Mouse (Mus musculus): ENCODE data around the gene Rnaseh2b. TPM values are rescaled to one million over a fixed set of nuclear protein-coding genes. Genes with fewer than 3 reads are reported as not detected.

The Rnaseh2b gene
- polyA plus RNA-seq, 1 experiment from 2014 or later = 61.0 TPM

GRCm38 (mm10) chr14:62347103-62347502 is 54.7 kb downstream of the Rnaseh2b start:
- Histone ChIP-seq H3K9me3 (replicated peaks; ENCODE audit: low read length) (no peaks in the 10 kb centered on the region), H3K9ac (ENCODE audit: low read depth, low read length) (no peak overlapping the region), H3K4me1 (replicated peaks; ENCODE audit: insufficient read depth, low read length) (0 out of 2 replicates have a peak, but pooled peaks cover 4% of the 10 kb centered on the region), H3K27ac (no peak overlapping the region), H3K36me3 (ENCODE audit: insufficient read depth, low read length) (no peaks in the 10 kb centered on the region), H3K4me3 (replicated peaks; ENCODE audit: low read depth, low read length) (no peak overlapping the region), H3K4me2 (ENCODE audit: low read length) (no peak overlapping the region), H3K27me3 (ENCODE audit: insufficient read depth, low read length) (no peaks in the 10 kb centered on the region)
- 78% methylated on average over 7 of the region's 7 CpGs for WGBS
- ATAC-seq (replicated peaks; ENCODE audit: low FRiP score, low read depth) (no peak), DNase-seq (ENCODE audit: low spot score) (no peak)
- no peak for TF ChIP-seq CTCF (IDR thresholded peaks at IDR 0.05; ENCODE audit: low read depth)

DNA sequence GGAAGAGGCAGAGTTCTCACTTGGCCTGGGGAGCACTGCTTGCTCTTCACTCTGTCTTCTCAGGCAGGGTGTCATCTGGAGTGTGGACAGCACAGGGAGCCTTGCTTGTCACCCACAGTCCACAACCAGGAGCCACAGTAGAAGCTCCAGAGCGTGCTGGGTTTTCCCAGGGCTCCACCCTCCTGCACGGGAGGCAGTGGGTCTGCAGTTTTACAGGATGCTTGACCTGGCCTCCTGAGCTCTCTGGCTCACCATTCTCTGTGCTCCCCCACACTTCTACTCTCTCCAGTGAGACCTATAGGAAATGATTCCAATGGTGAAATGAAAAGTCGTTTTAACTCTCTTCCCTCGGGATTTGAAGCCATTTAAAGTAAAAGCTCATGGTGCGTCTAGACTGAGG is 57.4 kb downstream of the Rnaseh2b start:
- H3K4me3 ChIP-seq (replicated peaks; ENCODE audit: low read depth, low read length) = no peak overlapping the region
- DNase-seq (ENCODE audit: low spot score) = no peak
- ATAC-seq (replicated peaks; ENCODE audit: low FRiP score, low read depth) = no peak
- 58% methylated on average over 5 of the region's 5 CpGs for WGBS
- no peaks in the 10 kb centered on the region for H3K36me3 ChIP-seq (ENCODE audit: insufficient read depth, low read length)
- no peak overlapping the region for H3K27ac ChIP-seq
- H3K4me1 ChIP-seq (replicated peaks; ENCODE audit: insufficient read depth, low read length) = 0 out of 2 replicates have a peak, but pooled peaks cover 4% of the 10 kb centered on the region
- H3K27me3 ChIP-seq (ENCODE audit: insufficient read depth, low read length) = no peaks in the 10 kb centered on the region
- H3K9me3 ChIP-seq (replicated peaks; ENCODE audit: low read length) = no peaks in the 10 kb centered on the region
- H3K4me2 ChIP-seq (ENCODE audit: low read length) = no peak overlapping the region
- TF ChIP-seq CTCF (IDR thresholded peaks at IDR 0.05; ENCODE audit: low read depth) = no peak
- no peak overlapping the region for H3K9ac ChIP-seq (ENCODE audit: low read depth, low read length)

DNA sequence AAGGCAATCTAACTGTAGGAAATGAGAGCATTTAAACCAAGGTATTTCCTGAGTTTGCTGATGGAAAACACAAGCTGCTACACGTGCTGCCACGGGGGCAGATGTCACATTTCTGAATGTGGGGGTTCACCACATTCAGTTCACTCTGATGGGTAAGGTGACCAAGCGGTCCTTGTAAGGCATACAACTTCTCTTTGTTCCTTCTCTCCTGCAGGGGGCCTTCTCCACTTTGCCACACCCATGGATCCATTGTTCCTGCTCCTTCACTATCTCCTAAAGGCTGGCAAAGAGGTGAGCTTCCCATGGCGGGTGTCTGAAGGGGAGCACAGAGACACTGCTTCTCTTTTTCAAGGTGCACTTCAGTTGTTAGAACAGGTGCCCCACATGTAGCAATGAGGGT is 57.8 kb downstream of the Rnaseh2b start:
- ATAC-seq (replicated peaks; ENCODE audit: low FRiP score, low read depth) (no peak), DNase-seq (ENCODE audit: low spot score) (no peak)
- Histone ChIP-seq H3K4me3 (replicated peaks; ENCODE audit: low read depth, low read length) (no peak overlapping the region), H3K27ac (no peak overlapping the region), H3K4me2 (ENCODE audit: low read length) (no peak overlapping the region), H3K9me3 (replicated peaks; ENCODE audit: low read length) (no peaks in the 10 kb centered on the region), H3K27me3 (ENCODE audit: insufficient read depth, low read length) (no peaks in the 10 kb centered on the region), H3K36me3 (ENCODE audit: insufficient read depth, low read length) (no peaks in the 10 kb centered on the region), H3K4me1 (replicated peaks; ENCODE audit: insufficient read depth, low read length) (0 out of 2 replicates have a peak, but pooled peaks cover 4% of the 10 kb centered on the region), H3K9ac (ENCODE audit: low read depth, low read length) (no peak overlapping the region)
- 67% methylated on average over 4 of the region's 4 CpGs for WGBS
- no peak for TF ChIP-seq CTCF (IDR thresholded peaks at IDR 0.05; ENCODE audit: low read depth)

- H3K27me3 ChIP-seq (ENCODE audit: insufficient read depth, low read length) = no peaks in the 10 kb centered on the region
- H3K4me1 ChIP-seq (replicated peaks; ENCODE audit: insufficient read depth, low read length) = 0 out of 2 replicates have a peak, but pooled peaks cover 4% of the 10 kb centered on the region
- no peak overlapping the region for H3K4me3 ChIP-seq (replicated peaks; ENCODE audit: low read depth, low read length)
- no peak overlapping the region for H3K27ac ChIP-seq
- H3K9ac ChIP-seq (ENCODE audit: low read depth, low read length) = no peak overlapping the region
- no peak overlapping the region for H3K4me2 ChIP-seq (ENCODE audit: low read length)
- 95% methylated on average over 3 of the region's 3 CpGs for WGBS
- no peak for DNase-seq (ENCODE audit: low spot score)
- no peaks in the 10 kb centered on the region for H3K9me3 ChIP-seq (replicated peaks; ENCODE audit: low read length)
- H3K36me3 ChIP-seq (ENCODE audit: insufficient read depth, low read length) = no peaks in the 10 kb centered on the region
- no peak for TF ChIP-seq CTCF (IDR thresholded peaks at IDR 0.05; ENCODE audit: low read depth)
- no peak for ATAC-seq (replicated peaks; ENCODE audit: low FRiP score, low read depth)
Observed at GRCm38 (mm10) chr14:62350890-62351289, 58.5 kb downstream of the Rnaseh2b start.

- DNase-seq (ENCODE audit: low spot score) (no peak), ATAC-seq (replicated peaks; ENCODE audit: low FRiP score, low read depth) (no peak)
- Histone ChIP-seq H3K4me3 (replicated peaks; ENCODE audit: low read depth, low read length) (no peak overlapping the region), H3K9ac (ENCODE audit: low read depth, low read length) (no peak overlapping the region), H3K27ac (no peak overlapping the region), H3K4me2 (ENCODE audit: low read length) (no peak overlapping the region), H3K9me3 (replicated peaks; ENCODE audit: low read length) (no peaks in the 10 kb centered on the region), H3K4me1 (replicated peaks; ENCODE audit: insufficient read depth, low read length) (0 out of 2 replicates have a peak, but pooled peaks cover 4% of the 10 kb centered on the region), H3K27me3 (ENCODE audit: insufficient read depth, low read length) (no peaks in the 10 kb centered on the region), H3K36me3 (ENCODE audit: insufficient read depth, low read length) (no peaks in the 10 kb centered on the region)
- TF ChIP-seq CTCF (IDR thresholded peaks at IDR 0.05; ENCODE audit: low read depth) = no peak
- 83% methylated on average over 9 of the region's 9 CpGs for WGBS
Observed at GRCm38 (mm10) chr14:62353372-62353771, 61.0 kb downstream of the Rnaseh2b start.

DNA sequence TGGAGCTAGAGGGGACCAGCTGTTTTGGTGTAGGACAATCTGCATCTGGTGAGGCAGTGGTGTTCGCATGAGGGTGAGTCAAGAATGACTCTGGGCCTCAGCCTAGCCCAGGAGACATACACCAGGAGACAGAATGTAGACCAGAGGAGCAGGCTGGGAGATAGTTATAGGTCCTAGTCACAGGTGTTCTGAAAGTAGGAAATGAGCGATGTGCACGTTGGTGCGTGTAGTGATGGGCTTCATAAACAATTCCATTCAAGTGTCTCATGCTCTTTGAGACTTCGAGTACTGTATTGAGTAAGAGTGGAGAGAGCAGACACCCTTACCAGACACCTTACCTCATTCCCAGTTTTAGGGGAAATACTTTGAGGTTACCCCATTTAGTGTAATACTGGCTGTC is 61.4 kb downstream of the Rnaseh2b start:
- Histone ChIP-seq H3K9me3 (replicated peaks; ENCODE audit: low read length) (no peaks in the 10 kb centered on the region), H3K27ac (no peak overlapping the region), H3K4me2 (ENCODE audit: low read length) (no peak overlapping the region), H3K4me3 (replicated peaks; ENCODE audit: low read depth, low read length) (no peak overlapping the region), H3K4me1 (replicated peaks; ENCODE audit: insufficient read depth, low read length) (0 out of 2 replicates have a peak, but pooled peaks cover 4% of the 10 kb centered on the region), H3K27me3 (ENCODE audit: insufficient read depth, low read length) (no peaks in the 10 kb centered on the region), H3K36me3 (ENCODE audit: insufficient read depth, low read length) (no peaks in the 10 kb centered on the region), H3K9ac (ENCODE audit: low read depth, low read length) (no peak overlapping the region)
- 89% methylated on average over 5 of the region's 5 CpGs for WGBS
- no peak for DNase-seq (ENCODE audit: low spot score)
- no peak for TF ChIP-seq CTCF (IDR thresholded peaks at IDR 0.05; ENCODE audit: low read depth)
- no peak for ATAC-seq (replicated peaks; ENCODE audit: low FRiP score, low read depth)

DNA sequence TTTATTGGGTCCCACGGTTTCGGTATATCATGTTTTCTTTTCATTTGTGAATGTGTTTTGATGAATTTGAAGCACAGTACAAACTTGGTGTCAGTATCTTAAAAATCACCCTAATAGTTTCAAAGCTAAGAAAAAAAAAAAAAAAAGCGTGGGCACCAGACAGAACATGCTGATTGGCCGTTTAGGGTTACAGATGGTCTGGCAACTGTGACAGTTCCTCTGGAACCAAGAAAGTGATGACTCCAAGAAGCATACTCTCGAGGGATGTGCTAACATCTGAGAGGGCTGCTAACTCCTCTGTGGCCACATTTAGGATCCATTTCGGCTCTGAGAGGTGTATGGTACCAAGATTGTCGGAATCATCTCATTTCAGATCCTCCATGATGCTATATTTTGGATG is 62.8 kb downstream of the Rnaseh2b start:
- Histone ChIP-seq H3K36me3 (ENCODE audit: insufficient read depth, low read length) (no peaks in the 10 kb centered on the region), H3K4me3 (replicated peaks; ENCODE audit: low read depth, low read length) (no peak overlapping the region), H3K4me1 (replicated peaks; ENCODE audit: insufficient read depth, low read length) (no peaks in the 10 kb centered on the region), H3K27me3 (ENCODE audit: insufficient read depth, low read length) (no peaks in the 10 kb centered on the region), H3K27ac (no peak overlapping the region), H3K4me2 (ENCODE audit: low read length) (no peak overlapping the region), H3K9ac (ENCODE audit: low read depth, low read length) (no peak overlapping the region), H3K9me3 (replicated peaks; ENCODE audit: low read length) (no peaks in the 10 kb centered on the region)
- no peak for TF ChIP-seq CTCF (IDR thresholded peaks at IDR 0.05; ENCODE audit: low read depth)
- DNase-seq (ENCODE audit: low spot score) (no peak), ATAC-seq (replicated peaks; ENCODE audit: low FRiP score, low read depth) (no peak)
- 76% methylated on average over 7 of the region's 7 CpGs for WGBS

Data from kidney, postnatal 0 days (tissue).